Mouse (Mus musculus) G1E (cell line): ENCODE measurements around the gene Hipk2.

Experiments
- CTCF ChIP-seq: IDR thresholded peaks from 2 replicates; pipeline ENCODE4 v1.5.1; 2012; ENCODE audit warnings: low read depth, low read length, inconsistent platforms, mixed read lengths
- GATA1 ChIP-seq: IDR thresholded peaks from 2 replicates; pipeline ENCODE4 v1.6.1; 2012; ENCODE audit warnings: borderline replicate concordance, low read length, inconsistent platforms, mixed read lengths
- GATA2 ChIP-seq: IDR thresholded peaks from 2 replicates; pipeline ENCODE4 v1.6.1; 2012; ENCODE audit warnings: low read depth, low read length, inconsistent platforms, borderline replicate concordance
- POLR2AphosphoS5 ChIP-seq: IDR thresholded peaks from 2 replicates; pipeline ENCODE4 v1.6.1; 2012; ENCODE audit warnings: low read depth, low read length, inconsistent platforms; ENCODE audit not compliant: insufficient replicate concordance
- TAL1 ChIP-seq: conservative IDR thresholded peaks from 2 replicates; pipeline ENCODE4 v1.6.1; 2012; ENCODE audit warnings: low read depth, low read length, inconsistent platforms, mixed read lengths

DNA sequence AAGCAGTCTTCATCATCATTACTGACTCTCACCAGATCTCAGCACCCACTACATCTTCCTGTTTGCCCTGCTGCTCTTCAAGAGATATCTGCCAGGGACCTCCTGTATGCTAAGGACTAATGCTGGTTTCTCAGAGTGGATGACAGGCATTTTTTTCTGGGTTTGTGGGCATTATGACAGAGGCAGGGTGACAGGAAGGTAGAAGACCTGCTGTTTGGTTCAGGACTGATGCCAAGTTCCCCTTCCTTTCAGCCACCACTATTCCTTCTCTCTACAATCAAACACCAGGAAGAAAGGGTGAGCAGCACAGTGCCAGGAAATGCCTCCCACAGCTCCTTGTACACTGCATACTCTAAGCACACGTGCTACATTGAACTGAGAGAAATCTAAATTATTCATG is 90.2 kb downstream of the Hipk2 start:
- no peak for TF ChIP-seq CTCF
- TF ChIP-seq GATA1, result no peak
- TF ChIP-seq POLR2AphosphoS5, result no peak
- no peak for TF ChIP-seq TAL1
- TF ChIP-seq GATA2, result no peak
